Comparison of ENCODE assay signal across 17 mouse cellular contexts in the genomic region with DNA sequence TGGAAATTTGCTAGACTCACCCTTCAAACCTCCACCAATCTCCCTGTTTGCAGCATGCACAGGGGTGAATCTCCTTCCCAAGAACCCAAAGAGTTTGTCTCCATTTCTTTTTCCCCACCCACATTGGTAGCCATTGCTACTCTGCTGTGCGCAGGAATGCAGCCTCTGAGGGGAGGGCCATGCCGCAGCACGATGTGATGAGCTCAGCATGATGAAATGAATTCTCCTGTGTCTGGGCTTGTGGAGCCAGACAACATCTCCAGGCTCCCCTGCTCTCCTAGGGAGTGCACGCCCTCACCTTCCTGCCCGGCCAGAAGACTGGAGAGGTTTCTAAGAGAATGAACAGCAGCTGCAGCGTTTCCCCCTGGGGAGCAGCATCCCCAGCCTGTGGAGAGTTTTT.
DNase-seq lines count a peak whose midpoint lies in the region; ATAC-seq lines count a peak whose summit lies in the region.
"Had no signal": no experiment of that assay in that cellular context is flagged by ENCODE, and none has a peak within 500 bp of the region (broad histone marks: within the 10 kb centered on the region; RNA-seq: fewer than 3 reads in every experiment).

No protein-coding gene starts in this region.

- 0 out of 2 replicates have a peak overlapping the region, but pooled peaks have one; percentile 25 for H3K27ac ChIP-seq in forebrain, embryonic 10.5 days
- no peak overlapping the region for H3K27ac ChIP-seq in forebrain, embryonic 14.5 days (ENCODE audit: low read depth, low read length)
- peak overlapping the region; percentile 35 for H3K27ac ChIP-seq in neural tube, embryonic 13.5 days (replicated peaks)
- H3K27ac ChIP-seq in embryonic facial prominence, embryonic 13.5 days = no peak overlapping the region
- H3K27ac ChIP-seq: forebrain, embryonic 13.5 days had no signal

- no peak overlapping the region for H3K9ac ChIP-seq in forebrain, embryonic 14.5 days (ENCODE audit: low read length)
- H3K9ac ChIP-seq in neural tube, embryonic 13.5 days = no peak overlapping the region
- no peak overlapping the region for H3K9ac ChIP-seq in embryonic facial prominence, embryonic 13.5 days
- H3K9ac ChIP-seq: forebrain, embryonic 13.5 days; heart, embryonic 12.5 days; liver, postnatal 0 days had no signal

- peaks cover 17% of the 10 kb centered on the region for H3K4me1 ChIP-seq in forebrain, embryonic 10.5 days
- H3K4me1 ChIP-seq in forebrain, embryonic 14.5 days (ENCODE audit: control insufficient read depth, insufficient read depth, low read length) = no peaks in the 10 kb centered on the region
- H3K4me1 ChIP-seq in neural tube, embryonic 13.5 days (replicated peaks) = peaks cover 12% of the 10 kb centered on the region
- peaks cover 7% of the 10 kb centered on the region for H3K4me1 ChIP-seq in embryonic facial prominence, embryonic 13.5 days

- no peak overlapping the region for H3K4me3 ChIP-seq in forebrain, embryonic 10.5 days
- no peak overlapping the region for H3K4me3 ChIP-seq in forebrain, embryonic 14.5 days (ENCODE audit: low read depth, low read length)
- H3K4me3 ChIP-seq in neural tube, embryonic 13.5 days = no peak overlapping the region
- no peak overlapping the region for H3K4me3 ChIP-seq in embryonic facial prominence, embryonic 13.5 days
- H3K4me3 ChIP-seq: forebrain, embryonic 13.5 days; heart, embryonic 12.5 days had no signal

- 13% methylated on average over 6 of the region's 6 CpGs for WGBS in forebrain, embryonic 10.5 days
- 9% methylated on average over 6 of the region's 6 CpGs for WGBS in forebrain, embryonic 14.5 days
- WGBS in neural tube, embryonic 13.5 days = 16% methylated on average over 6 of the region's 6 CpGs
- 10% methylated on average over 6 of the region's 6 CpGs for WGBS in embryonic facial prominence, embryonic 13.5 days

- no peak overlapping the region for H3K4me2 ChIP-seq in forebrain, embryonic 14.5 days (ENCODE audit: low read length)
- H3K4me2 ChIP-seq in neural tube, embryonic 13.5 days = no peak overlapping the region
- peak overlapping the region; percentile 16 for H3K4me2 ChIP-seq in embryonic facial prominence, embryonic 13.5 days
- H3K4me2 ChIP-seq: forebrain, embryonic 13.5 days; heart, embryonic 12.5 days had no signal

- no peaks in the 10 kb centered on the region for H3K9me3 ChIP-seq in forebrain, embryonic 10.5 days
- H3K9me3 ChIP-seq in forebrain, embryonic 14.5 days (replicated peaks; ENCODE audit: control insufficient read depth, low read length) = no peaks in the 10 kb centered on the region
- H3K9me3 ChIP-seq in neural tube, embryonic 13.5 days = no peaks in the 10 kb centered on the region
- no peaks in the 10 kb centered on the region for H3K9me3 ChIP-seq in embryonic facial prominence, embryonic 13.5 days
- H3K9me3 ChIP-seq: forebrain, embryonic 13.5 days; heart, embryonic 12.5 days had no signal

- no peak for DNase-seq in forebrain, embryonic 10.5 days (ENCODE audit: extremely low spot score, low spot score)
- DNase-seq in forebrain, embryonic 14.5 days (ENCODE audit: low spot score) = no peak
- no peak for DNase-seq in neural tube, embryonic 10.5 days (ENCODE audit: extremely low spot score, low spot score)
- no peak for DNase-seq in adrenal gland, postnatal 14 days
- DNase-seq in thymus, postnatal 10 days (ENCODE audit: low spot score in 2 of 2) = no peak
- DNase-seq: adrenal gland, postnatal 36 days; cerebellum, postnatal 25 days; kidney, adult 9 months; kidney, postnatal 36 days; liver; liver, postnatal 0 days; thymus, postnatal 36 days had no signal

- H3K27me3 ChIP-seq in forebrain, embryonic 10.5 days (ENCODE audit: poor library complexity, severe bottlenecking) = no peaks in the 10 kb centered on the region
- H3K27me3 ChIP-seq in forebrain, embryonic 14.5 days (replicated peaks; ENCODE audit: control insufficient read depth, insufficient read depth, low read length) = no peaks in the 10 kb centered on the region
- no peaks in the 10 kb centered on the region for H3K27me3 ChIP-seq in neural tube, embryonic 13.5 days
- H3K27me3 ChIP-seq in embryonic facial prominence, embryonic 13.5 days = no peaks in the 10 kb centered on the region
- H3K27me3 ChIP-seq: forebrain, embryonic 13.5 days; heart, embryonic 12.5 days had no signal

- ATAC-seq in forebrain, embryonic 14.5 days = no peak
- ATAC-seq in neural tube, embryonic 13.5 days (ENCODE audit: low read depth) = no peak; the same call in 1 of the 2 replicates
- ATAC-seq in embryonic facial prominence, embryonic 13.5 days (ENCODE audit: insufficient number of reproducible peaks, insufficient read depth, low FRiP score, low TSS enrichment, low read depth) = no peak
- no peak for ATAC-seq in activated CD4-positive, CD25-positive, alpha-beta regulatory T cell, adult 4 months
- ATAC-seq: forebrain, embryonic 13.5 days; liver, postnatal 0 days had no signal

- H3K36me3 ChIP-seq in forebrain, embryonic 10.5 days (replicated peaks) = no peaks in the 10 kb centered on the region
- no peaks in the 10 kb centered on the region for H3K36me3 ChIP-seq in forebrain, embryonic 14.5 days (ENCODE audit: control insufficient read depth, insufficient read depth, low read length)
- H3K36me3 ChIP-seq in neural tube, embryonic 13.5 days = no peaks in the 10 kb centered on the region
- H3K36me3 ChIP-seq in embryonic facial prominence, embryonic 13.5 days = no peaks in the 10 kb centered on the region
- H3K36me3 ChIP-seq: heart, embryonic 12.5 days had no signal

Comparison
In these comparisons a context has a peak if more than half of its experiments do, and no peak if none do; other contexts are left out.
1. H3K27ac ChIP-seq: peak in forebrain, embryonic 10.5 days (single experiment) and neural tube, embryonic 13.5 days (single experiment); none in forebrain, embryonic 14.5 days (single experiment) and embryonic facial prominence, embryonic 13.5 days (single experiment).